Mouse (Mus musculus) heart, adult 8-10 months (tissue): Measurements from ENCODE around the gene Pde4dip. TPM values are rescaled to one million over a fixed set of nuclear protein-coding genes. Genes with fewer than 3 reads are reported as not detected.
A peak's percentile ranks its signal among the peaks of the same experiment; 100 is the strongest.

Experiments
- DNase-seq: peaks from one replicate; pipeline ENCODE4 v3.0.0; 2022; ENCODE audit warnings: low spot score
- total RNA-seq, 4 experiments: library from RNA; stranded (reverse); gene quantifications; 2 replicates each; pipeline ENCODE4 v1.2.4; 2022

Pde4dip gene
- total RNA-seq, 4 experiments from 2014 or later, result 1,836 to 2,320 (median 2,004) TPM

DNA sequence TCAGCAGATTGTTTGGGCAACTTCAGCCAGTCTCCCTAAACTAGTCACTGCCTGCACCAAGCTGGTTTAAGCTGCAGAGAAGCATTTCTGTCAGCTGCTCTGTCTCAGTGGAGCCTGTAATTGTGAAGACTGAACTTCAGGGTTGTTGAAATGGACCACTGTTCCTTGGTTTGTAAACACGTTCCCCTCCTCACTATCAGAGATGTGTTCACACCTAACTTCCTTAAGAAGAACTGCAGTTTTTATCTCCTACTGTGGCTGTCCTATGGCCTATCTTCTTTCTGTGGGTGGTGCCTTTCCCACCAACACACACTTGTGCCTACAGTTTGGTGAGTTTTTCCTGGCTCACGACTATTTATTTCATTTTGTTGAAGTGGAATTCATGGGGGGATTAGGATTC lies 199.2 kb downstream of the Pde4dip start:
- no peak for DNase-seq

DNA sequence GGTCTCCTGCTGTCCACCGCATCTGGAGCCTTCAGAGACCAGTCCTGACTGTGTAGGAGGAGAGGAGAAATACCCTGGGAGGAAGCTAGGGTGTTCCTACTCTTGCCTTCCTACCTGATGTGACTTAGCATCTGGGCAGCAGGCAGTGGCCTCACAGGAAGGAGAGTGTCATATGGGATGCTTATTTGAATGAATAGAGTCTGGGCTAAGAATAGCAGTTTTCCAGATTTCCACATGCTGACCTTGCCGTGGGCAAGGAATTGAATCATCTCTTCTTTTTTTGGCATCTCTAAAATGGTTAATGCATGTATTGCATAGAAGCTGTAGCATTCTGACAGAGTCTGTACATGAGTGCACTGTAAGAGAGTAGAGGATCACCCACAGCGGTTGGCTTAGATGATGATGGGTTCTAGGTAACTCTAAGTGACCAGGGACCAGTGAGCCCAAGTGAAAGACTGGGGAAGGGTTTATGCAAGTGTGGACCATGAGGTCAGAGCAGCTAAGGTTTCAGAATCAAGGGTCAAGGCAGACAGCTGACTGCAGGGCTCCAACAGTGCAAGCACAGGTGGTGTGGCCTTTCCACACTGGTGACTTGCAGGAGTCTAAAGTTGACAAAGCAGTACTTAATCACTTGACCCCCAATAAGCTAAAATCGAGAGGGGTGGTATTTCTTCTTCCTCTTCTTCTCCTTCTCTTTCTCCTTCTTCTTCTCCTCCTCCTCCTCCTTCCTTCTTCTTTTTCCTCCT lies 202.0 kb downstream of the Pde4dip start:
- DNase-seq, result no peak

DNA sequence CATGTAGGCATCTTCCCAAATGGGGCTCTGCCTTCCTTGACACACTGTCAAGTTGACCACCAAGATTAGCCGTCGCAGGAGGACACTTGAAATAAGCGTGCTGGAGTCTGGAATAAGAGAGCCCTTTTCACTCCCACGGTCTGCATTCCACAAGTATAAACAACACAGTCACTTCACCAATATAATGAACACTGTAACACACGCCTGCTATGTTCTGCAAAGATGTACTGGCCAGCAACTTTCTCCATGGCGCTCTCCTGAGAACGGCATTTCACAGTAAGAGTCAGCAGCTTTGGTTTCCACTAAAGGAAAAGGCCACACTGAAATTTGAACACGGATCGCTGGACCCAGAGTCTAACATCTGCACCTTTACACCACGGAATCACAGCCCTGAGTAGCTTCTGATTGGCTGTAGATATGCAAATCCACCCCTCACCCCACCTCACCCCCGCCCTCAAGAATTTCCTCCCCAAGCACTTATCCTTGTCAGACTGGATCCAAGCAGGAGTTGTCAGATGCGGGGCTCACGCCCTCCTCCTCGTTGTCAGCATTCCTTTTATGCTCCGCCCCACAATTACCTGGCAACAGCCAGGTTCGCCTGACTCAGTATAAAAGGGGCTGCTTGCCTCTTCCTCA lies 204.8 kb downstream of the Pde4dip start:
- no peak for DNase-seq

DNA sequence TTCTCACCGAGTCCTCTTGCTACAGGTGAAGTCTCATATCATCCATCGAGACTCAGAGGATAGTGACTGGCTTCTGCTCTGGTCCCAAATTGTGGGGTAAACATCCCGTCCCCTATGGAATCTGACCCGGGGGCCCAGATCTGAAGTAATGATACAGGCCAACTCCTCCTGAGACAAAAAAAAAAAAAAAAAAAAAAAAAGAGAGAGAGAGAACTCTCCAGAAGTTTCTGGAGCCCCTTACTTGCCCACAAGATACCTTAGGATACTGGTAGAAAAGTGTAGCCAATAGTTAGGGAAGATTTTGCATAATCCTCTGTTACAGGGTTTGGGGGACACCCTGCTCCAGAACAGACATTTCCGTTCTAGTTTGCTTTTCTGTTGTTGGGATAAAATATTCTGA lies 205.9 kb downstream of the Pde4dip start:
- DNase-seq, result no peak

DNA sequence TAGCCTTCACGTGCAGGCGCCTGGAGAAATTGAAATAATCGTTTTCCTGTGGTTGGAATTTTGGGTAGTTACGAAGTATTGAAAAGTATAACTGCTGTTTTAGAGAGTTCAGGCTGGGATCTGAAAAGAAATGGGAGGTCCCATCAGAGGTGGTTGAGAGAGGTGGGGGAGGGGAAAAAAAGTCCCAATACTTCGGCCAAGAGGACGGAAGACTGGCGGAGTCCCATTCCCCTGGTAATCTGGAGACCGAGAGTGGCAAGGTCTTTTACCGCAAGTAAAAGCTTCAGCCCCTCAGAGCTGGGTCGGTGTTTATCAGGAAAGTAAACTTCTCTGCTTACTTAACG lies 206.4 kb downstream of the Pde4dip start:
- no peak for DNase-seq

DNA sequence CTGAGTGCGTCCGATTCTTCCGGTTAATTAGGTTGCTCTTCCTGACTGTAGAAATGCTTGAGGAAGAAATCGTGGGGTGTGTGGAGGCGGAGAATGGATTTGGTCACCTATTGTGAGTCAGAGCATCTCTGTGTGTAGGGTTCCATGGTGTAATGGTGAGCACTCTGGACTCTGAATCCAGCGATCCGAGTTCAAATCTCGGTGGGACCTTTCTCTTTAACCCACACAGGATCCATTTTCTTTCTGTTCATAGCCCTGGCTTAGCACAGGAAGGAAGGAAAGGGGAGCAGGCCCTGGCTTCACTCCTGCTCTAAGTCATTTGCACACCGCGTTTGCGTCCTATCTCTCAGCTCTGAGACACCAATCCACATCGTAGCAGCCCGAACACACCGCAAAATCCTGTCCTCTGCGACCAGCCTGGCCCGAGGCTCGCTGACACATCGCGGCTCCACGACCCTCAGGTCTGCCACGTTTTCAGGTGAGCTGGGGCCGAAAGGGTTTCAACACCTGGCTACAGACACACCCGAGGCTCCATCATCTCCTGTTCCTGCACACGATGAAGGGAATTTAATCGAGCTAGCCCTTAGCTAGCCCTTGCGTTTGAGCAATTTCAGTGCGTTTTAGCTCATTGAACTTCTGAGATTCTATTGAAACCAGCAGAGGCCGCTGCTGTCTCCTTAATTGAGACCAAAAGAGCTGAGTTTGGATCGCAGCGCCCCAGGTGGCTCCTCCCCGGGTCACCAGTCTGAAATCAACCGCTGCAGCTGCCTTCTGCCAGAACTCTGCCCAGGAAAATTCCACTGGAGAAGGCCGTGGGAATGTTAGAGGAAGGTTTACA lies 207.0 kb downstream of the Pde4dip start:
- DNase-seq, result peak; percentile 71

DNA sequence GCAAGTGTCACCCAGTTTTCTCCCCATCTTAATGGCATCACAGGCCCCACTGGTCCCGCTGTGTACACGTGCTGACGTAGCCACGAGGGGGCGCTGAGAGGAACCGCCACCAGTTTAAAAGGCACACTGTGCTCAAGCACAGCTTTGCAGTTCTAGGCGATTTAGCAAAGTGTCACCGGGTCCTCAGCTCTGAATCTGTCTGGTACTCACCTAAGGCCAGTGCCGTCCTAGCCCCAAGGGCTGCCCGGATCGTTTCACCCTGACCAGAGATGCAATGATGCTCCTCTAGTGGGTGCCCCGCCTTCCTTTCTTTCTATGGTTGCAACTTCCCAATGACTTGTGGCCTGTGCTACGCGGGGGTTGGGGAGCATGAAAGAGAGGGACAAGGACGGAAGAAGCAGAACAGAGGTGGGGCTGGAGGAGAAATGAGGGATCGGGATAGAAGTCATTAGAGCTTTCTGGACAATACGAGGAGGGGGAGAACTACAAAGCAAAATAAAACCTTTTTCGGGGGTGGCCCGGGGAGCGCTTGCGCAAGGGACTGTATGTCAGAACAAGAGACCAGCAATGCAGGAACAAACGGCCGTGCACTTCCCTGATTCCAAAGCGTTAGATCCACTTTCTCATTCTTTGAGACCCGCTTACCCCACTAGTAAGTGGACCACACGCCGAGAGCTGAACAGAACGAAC lies 207.7 kb downstream of the Pde4dip start:
- peak; percentile 79 for DNase-seq

DNA sequence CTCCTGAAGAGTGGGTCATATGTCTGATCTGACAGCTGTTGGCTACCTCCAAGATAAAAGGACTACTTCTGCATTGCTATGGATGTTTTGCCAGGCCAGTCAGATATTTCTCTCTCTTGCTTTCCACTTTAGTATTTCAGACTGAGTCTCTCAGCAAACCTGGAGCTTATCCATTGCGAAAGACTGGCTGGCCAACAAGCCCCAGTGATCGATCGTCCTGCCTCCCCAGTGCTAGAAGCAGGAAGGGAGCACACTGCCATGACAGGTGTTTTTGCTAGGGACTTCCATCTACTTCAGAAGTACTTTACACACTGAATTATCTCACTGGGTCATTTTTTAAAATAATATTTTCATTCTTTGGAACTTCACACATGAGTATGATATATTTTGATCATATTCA lies 210.1 kb downstream of the Pde4dip start:
- no peak for DNase-seq

DNA sequence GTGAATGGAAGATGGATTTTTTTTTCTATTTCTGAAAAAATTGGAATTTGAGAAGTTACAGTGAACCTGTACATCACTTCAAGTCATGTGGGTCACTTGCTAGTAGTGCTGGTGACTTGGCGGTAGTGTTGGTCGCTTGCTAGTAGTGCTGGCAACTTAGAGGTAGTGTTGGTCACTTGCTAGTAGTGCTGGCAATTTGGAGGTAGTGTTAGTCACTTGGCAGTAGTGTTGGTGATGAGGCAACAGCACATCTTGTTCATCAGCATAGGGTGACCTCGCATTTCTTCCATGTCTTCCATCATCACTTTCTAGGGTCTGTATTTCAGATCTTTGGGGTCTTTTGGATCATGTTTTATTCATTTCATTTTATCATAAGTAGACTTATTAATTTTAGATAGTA lies 212.4 kb downstream of the Pde4dip start:
- DNase-seq, result no peak

DNA sequence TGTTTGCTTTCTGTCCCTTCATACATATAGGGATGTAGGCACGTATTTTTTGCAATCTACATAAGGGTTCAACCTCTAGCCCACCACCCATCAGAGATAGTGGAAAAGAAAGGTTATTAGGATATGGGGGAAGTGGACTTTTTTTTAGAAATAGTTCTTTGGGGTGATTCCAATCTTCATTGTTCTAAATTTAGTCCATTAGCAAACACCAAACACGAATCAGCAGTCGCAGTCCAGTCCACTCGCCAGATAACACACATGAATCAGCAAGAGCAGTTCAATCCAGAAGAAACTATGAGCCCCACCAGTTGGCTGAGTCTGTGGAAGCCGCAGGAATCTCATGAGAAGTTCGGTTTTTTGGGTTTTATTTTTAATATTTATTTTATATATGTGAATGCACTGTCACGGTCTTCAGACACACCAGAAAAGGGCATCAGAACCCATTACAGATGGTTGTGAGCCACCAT lies 213.8 kb downstream of the Pde4dip start, which contains the start of gene Gm17651:
Gene Gm17651 (minus strand): TSS at position 51 of the 467 bp plus-strand sequence.
- no peak for DNase-seq

DNA sequence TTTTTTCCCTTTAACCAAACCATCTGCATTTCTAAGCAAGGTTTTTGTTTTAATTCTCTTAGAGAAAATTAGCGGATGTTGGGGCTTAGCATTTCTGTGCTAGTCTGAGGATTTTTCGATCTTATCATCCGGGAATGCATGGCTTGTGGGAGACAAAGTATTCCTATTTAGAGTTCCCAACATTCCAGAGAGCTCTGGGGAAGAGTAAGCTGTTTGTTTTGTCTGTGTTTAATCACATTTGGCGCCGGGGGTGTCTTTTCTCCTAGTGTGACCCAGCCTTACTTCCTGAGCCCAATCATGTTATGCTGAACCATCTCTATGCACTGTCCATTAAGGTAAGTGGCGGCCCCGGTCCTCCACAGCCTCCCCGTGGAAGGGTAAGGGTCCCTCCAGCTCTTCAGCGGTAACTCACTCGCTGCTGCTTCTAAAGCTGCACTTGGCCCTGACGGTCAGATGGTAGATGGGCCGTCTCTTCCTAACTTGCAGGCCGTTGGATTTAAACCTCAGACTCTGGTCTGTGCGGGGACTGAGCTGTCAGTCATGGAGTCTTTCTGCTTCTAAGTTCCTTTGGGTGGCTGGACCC lies 221.3 kb downstream of the Pde4dip start:
- DNase-seq, result no peak

DNA sequence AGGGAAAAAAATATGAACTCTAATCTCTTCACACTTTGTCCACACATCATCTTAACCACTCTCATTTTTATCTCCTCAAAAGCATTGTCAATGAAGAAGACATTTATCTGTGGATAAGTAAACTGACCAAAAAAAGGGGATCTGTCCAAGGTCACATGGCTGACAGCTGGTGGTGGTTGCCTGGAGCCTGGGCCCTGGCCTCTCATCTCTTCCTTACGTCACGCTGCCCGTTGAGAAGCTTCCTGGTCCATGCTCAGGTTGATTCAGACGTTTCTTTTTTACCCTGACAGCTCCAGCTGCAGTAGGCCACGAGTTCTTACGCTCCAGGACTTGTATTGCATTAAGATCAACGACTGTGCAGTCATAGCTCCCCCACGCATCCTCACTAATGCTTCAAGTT lies 222.4 kb downstream of the Pde4dip start:
- no peak for DNase-seq

DNA sequence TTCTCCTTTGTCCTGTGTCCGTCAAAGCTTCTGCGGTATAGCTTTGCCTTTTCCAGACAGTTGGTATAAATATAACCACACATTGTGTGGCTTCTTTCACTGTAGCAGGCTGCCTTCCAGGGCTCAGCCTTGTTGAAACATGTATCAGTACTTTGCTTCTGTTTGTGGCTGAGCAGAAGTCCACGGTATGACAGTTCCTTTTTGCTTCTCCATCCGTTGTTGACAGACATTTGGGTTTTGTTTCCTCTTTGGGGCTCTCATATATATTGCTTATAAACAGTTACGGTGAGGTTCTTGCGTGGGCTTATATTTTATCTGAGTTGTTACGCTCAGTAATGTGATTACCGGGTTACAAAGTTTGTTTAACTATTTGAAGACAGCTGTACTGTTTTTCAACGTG lies 223.0 kb downstream of the Pde4dip start:
- DNase-seq, result no peak

DNA sequence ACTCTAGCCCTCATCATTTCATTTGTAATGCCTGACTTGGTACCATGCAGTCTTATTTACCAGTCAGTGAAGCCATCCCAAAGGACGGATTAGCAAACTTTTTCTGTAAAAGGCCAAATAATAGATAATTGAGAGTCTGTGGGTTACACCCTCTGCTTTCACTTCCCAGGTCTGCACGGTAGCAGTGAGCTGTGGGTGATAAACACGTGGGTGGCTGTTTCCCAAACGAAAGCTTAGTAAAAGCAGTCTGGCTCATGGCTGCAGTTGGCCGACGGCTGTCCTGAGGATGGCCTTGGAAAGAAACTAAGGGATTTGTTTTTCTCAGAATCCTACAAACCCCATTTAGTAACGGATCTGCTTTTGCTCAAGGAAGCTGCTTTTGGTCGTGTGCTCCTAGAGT lies 227.3 kb downstream of the Pde4dip start:
- DNase-seq, result no peak

DNA sequence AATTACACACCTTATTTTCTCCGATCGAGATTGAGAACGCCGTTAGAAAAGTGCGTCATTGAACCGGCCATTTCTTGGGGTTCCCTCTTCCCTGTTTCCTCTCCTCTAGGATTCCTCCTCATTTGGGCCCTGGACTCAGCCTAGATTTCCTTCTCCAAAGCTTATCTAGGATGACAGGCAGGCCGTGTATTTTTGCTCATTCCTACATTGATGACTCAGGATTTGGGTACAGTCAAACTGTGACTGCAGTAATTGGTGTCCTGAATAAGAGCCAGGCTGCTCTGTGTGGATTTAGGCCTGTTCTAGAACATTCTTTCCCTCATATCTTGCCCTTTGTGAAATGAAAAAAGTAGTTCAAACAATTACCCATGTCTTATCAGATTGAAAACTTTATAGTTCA lies 228.8 kb downstream of the Pde4dip start:
- DNase-seq, result no peak

DNA sequence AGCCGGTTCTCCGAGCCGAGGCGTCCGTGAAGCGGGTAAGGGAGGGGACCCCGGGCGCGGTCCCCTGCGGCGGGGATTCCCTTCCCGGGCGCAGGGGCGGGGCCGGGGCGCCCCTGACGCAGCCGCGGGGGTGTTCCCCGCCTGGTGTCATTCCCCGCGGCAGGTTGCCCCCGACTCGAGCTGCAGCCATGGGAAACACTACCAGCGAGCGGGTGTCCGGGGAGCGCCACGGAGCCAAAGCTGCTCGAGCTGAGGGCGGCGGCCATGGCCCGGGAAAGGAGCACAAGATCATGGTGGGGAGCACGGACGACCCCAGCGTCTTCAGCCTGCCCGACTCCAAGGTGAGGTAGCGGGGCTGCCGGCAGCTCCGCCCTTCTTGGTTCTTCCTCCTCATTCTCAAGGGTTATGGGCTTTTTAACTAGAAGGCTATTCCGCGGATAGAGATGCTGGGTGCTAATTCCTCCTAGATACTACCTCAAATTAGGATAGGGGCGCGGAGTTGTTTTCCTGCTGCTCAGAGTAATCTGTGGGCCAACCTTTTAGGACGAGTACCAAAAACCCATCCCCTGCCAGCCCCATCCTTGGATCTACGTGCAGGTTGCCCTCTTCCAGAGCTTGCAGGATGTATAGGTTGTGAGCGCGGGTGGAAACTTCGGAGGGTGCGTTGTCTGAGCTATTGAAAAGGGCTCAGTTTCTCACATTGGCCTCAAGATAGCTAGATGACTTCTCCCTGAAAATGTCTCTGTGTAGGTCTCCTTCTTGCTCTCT lies 229.9 kb downstream of the Pde4dip start:
- DNase-seq, result no peak

DNA sequence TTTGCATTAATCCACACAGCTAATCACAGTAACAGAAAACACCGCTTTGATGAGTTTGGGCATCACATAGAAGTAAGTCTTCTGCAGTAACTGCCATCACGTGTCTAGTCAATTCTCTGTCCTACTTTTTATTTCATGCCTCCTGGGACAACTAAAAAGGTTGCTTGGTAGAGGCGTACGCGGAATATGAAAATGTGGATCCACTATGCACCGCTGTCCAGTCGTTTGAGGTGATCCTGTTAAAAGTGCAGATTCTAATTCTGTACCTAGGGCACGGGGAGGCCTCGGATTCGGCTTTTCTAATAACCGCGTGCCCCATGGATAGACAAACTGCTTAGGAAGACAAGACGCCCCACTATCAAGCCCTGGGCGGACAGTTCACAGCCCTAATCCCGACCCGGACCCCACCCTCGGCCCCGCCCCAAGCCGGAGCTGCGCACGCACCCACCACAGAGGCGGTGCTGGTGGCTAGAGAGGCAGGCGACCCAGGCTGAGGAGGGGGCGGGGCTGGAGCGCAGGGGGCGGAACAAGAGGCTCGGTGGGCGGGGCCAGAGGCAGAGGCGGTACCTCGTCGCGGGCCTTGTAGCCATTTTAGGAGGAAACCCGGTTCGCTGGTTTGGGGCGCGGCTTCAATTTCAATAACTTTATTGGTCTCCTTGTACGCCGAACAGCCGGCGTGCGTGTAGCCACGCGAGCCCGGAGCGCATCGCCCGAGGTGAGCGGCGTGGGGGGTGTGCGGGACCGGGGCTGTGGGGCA lies 230.7 kb downstream of the Pde4dip start, which contains the start of gene Prkab2:
Gene Prkab2 (plus strand): TSS at position 539 of the 757 bp plus-strand sequence.
- peak; percentile 98 for DNase-seq

DNA sequence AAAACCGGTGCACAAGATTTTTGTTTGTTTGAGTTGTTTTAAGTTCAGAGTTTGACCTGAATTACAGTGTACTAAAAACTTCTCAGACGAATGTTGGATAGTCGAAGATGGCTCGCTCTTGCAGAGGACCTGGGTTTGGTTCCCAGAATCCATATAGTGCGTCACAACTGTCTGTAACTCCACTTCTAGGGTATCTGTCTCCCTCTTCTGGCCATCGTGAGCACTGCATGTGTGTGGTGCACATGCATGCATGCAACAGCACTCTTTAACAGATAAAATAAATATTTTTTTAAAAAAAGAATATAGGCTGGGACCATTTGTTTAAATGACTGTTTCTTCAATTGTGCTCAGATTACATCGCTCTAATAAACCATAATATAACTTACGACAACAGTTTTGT lies 233.6 kb downstream of the Pde4dip start:
- DNase-seq, result no peak

DNA sequence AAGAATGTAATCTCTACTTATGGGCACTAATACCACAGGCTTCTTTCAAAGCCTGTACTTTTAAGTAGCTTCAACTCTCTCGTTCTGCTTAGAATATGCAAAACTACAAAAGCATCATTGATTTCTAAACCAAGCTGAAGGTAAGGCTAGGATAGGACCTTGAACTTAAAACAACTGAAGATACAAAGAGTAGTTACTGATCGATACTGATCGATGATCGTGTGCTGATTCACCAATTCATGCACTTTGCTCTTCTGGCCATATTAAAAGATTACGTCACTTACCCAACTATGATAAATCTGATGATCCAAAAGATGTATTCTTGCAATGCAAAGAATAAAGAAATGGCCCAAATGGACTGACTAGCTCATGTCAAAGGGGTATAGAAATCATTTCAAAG lies 234.7 kb downstream of the Pde4dip start:
- no peak for DNase-seq

DNA sequence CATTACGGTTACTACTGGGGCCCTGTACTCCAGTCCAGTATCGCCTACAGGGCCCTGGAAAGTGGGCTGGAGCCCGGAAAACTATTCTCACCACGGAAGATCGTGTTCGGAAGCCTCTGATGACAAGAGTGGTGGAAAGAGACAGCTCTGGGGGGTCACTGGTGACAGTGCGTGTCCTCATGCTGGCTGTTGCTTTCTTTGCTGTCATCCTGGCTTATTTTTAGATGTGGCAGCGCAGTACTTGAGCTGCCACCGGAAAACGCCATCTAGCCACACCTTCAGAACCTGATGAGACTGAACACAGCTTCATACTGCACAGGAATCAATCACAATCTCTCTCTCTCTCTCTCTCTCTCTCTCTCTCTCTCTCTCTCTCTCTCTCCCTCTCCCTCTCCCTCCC lies 236.9 kb downstream of the Pde4dip start:
- DNase-seq, result no peak
